Mouse (Mus musculus): Measurements from ENCODE around the gene Gm21987. TPM values are rescaled to one million over a fixed set of nuclear protein-coding genes. Genes with fewer than 3 reads are reported as not detected.
"Not testable (repeated sequence)": the region's sequence is repeated elsewhere in the genome, so short reads cannot be mapped to it uniquely, and the experiment has no call there.

Gene Gm21987
- polyA plus RNA-seq, 1 experiment from 2014 or later: not detected

DNA sequence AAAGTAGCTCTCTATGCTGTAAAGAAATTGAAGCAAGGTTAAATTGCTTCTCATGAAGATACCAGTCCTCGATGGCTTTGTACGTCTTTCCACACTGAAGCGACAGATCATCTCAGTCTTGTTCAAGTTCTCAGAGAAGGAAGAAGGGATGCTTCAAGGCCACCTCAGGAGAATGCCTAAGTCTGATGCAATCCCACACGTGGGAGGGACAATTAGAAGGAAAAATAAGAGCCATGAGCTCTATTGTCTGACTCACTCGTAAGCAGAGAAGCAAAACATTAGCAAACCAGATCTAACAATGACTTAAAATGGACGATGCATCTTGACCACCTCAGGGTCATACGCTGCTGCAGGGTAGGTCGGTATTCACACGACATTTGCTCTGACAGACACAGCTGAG is 28.3 kb upstream of the Gm21987 start:
- 85% methylated on average over 9 of the region's 9 CpGs for WGBS
- no peaks in the 10 kb centered on the region for H3K36me3 ChIP-seq (ENCODE audit: control insufficient read depth, insufficient read depth, low read length)
- H3K27me3 ChIP-seq (ENCODE audit: control insufficient read depth, insufficient read depth, low read length): no peaks in the 10 kb centered on the region
- no peak overlapping the region for H3K9ac ChIP-seq (replicated peaks; ENCODE audit: low read length)
- H3K9me3 ChIP-seq (ENCODE audit: control insufficient read depth, low read length): no peaks in the 10 kb centered on the region
- no peaks in the 10 kb centered on the region for H3K4me1 ChIP-seq (ENCODE audit: control insufficient read depth, insufficient read depth, low read length)
- ATAC-seq (ENCODE audit: low FRiP score, low TSS enrichment) (no peak), DNase-seq (no peak)
- no peak overlapping the region for H3K4me2 ChIP-seq (ENCODE audit: low read length)
- H3K27ac ChIP-seq (replicated peaks; ENCODE audit: low read depth, low read length): no peak overlapping the region
- no peak overlapping the region for H3K4me3 ChIP-seq (replicated peaks; ENCODE audit: low read depth, low read length)

DNA sequence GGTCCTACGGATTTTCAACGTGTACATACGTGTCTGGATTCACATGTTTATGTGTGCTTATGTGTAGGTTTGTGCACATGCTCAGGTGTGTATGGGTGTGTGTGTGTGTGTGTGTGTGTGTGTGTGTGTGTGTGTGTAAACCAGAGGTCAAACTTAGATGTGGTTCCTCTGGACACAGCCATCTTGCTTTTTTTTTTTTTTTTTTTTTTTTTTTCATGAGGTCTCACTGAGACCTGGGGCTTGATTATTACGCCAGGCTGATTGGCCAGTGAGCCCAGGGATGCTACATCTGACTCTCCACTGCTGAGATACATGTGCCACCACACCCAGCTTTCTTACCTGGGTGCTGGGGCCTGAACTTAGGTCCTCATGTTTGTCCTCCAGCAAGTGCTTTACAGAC is 27.8 kb upstream of the Gm21987 start:
- Histone ChIP-seq H3K36me3 (ENCODE audit: control insufficient read depth, insufficient read depth, low read length) (no peaks in the 10 kb centered on the region), H3K9me3 (ENCODE audit: control insufficient read depth, low read length) (no peaks in the 10 kb centered on the region), H3K4me2 (ENCODE audit: low read length) (no peak overlapping the region), H3K27ac (replicated peaks; ENCODE audit: low read depth, low read length) (no peak overlapping the region), H3K27me3 (ENCODE audit: control insufficient read depth, insufficient read depth, low read length) (no peaks in the 10 kb centered on the region), H3K4me3 (replicated peaks; ENCODE audit: low read depth, low read length) (no peak overlapping the region), H3K9ac (replicated peaks; ENCODE audit: low read length) (no peak overlapping the region), H3K4me1 (ENCODE audit: control insufficient read depth, insufficient read depth, low read length) (no peaks in the 10 kb centered on the region)
- WGBS: 92% methylated on average over 4 of the region's 4 CpGs
- no peak for DNase-seq
- ATAC-seq (ENCODE audit: low FRiP score, low TSS enrichment): no peak

- H3K9ac ChIP-seq (replicated peaks; ENCODE audit: low read length): no peak overlapping the region
- H3K27ac ChIP-seq (replicated peaks; ENCODE audit: low read depth, low read length): no peak overlapping the region
- peak; percentile 66 for ATAC-seq (ENCODE audit: low FRiP score, low TSS enrichment)
- no peaks in the 10 kb centered on the region for H3K4me1 ChIP-seq (ENCODE audit: control insufficient read depth, insufficient read depth, low read length)
- DNase-seq: peak; percentile 85
- H3K27me3 ChIP-seq (ENCODE audit: control insufficient read depth, insufficient read depth, low read length): no peaks in the 10 kb centered on the region
- H3K36me3 ChIP-seq (ENCODE audit: control insufficient read depth, insufficient read depth, low read length): no peaks in the 10 kb centered on the region
- no peaks in the 10 kb centered on the region for H3K9me3 ChIP-seq (ENCODE audit: control insufficient read depth, low read length)
- WGBS: 32% methylated on average over 17 of the region's 17 CpGs
- 0 out of 2 replicates have a peak overlapping the region, but pooled peaks have one; percentile 12 for H3K4me3 ChIP-seq (replicated peaks; ENCODE audit: low read depth, low read length)
- peak overlapping the region; percentile 48 for H3K4me2 ChIP-seq (ENCODE audit: low read length)
Observed at GRCm38 (mm10) chr16:38321452-38321935, 25.3 kb upstream of the Gm21987 start.

GRCm38 (mm10) chr16:38324311-38324710 is 22.5 kb upstream of the Gm21987 start:
- no peak overlapping the region for H3K4me2 ChIP-seq (ENCODE audit: low read length)
- no peak for DNase-seq
- H3K27me3 ChIP-seq (ENCODE audit: control insufficient read depth, insufficient read depth, low read length): no peaks in the 10 kb centered on the region
- WGBS: 93% methylated on average over 15 of the region's 15 CpGs
- ATAC-seq (ENCODE audit: low FRiP score, low TSS enrichment): no peak
- no peak overlapping the region for H3K9ac ChIP-seq (replicated peaks; ENCODE audit: low read length)
- H3K27ac ChIP-seq (replicated peaks; ENCODE audit: low read depth, low read length): no peak overlapping the region
- H3K36me3 ChIP-seq (ENCODE audit: control insufficient read depth, insufficient read depth, low read length): no peaks in the 10 kb centered on the region
- H3K4me3 ChIP-seq (replicated peaks; ENCODE audit: low read depth, low read length): no peak overlapping the region
- no peaks in the 10 kb centered on the region for H3K4me1 ChIP-seq (ENCODE audit: control insufficient read depth, insufficient read depth, low read length)
- H3K9me3 ChIP-seq (ENCODE audit: control insufficient read depth, low read length): no peaks in the 10 kb centered on the region

GRCm38 (mm10) chr16:38326778-38327397 is 20.0 kb upstream of the Gm21987 start:
- Histone ChIP-seq H3K4me1 (ENCODE audit: control insufficient read depth, insufficient read depth, low read length) (no peaks in the 10 kb centered on the region), H3K9me3 (ENCODE audit: control insufficient read depth, low read length) (no peaks in the 10 kb centered on the region), H3K27me3 (ENCODE audit: control insufficient read depth, insufficient read depth, low read length) (no peaks in the 10 kb centered on the region), H3K9ac (replicated peaks; ENCODE audit: low read length) (no peak overlapping the region), H3K27ac (replicated peaks; ENCODE audit: low read depth, low read length) (no peak overlapping the region), H3K4me2 (ENCODE audit: low read length) (no peak overlapping the region), H3K36me3 (ENCODE audit: control insufficient read depth, insufficient read depth, low read length) (no peaks in the 10 kb centered on the region), H3K4me3 (replicated peaks; ENCODE audit: low read depth, low read length) (no peak overlapping the region)
- DNase-seq (no peak), ATAC-seq (ENCODE audit: low FRiP score, low TSS enrichment) (no peak)
- 77% methylated on average over 11 of the region's 11 CpGs for WGBS

DNA sequence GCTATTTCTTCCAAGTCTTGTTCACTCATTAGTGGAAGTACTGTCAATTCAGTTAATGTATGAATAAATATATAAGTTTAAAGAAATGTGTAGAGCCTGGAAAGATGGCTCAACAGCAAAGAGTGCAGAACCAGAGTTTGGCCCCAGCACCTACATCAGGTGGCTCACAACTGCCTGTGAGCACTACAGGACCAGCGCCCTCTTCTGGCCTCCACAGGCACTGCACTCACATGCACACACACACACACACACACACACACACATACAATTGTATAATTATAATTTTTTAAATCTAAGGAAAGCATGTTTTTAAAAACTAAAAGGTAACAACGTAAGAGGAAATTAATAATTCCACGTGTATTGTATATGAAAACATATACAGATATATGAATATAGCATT is 17.5 kb upstream of the Gm21987 start:
- no peak overlapping the region for H3K4me3 ChIP-seq (replicated peaks; ENCODE audit: low read depth, low read length)
- H3K36me3 ChIP-seq (ENCODE audit: control insufficient read depth, insufficient read depth, low read length): no peaks in the 10 kb centered on the region
- no peaks in the 10 kb centered on the region for H3K9me3 ChIP-seq (ENCODE audit: control insufficient read depth, low read length)
- no peak overlapping the region for H3K4me2 ChIP-seq (ENCODE audit: low read length)
- no peak overlapping the region for H3K27ac ChIP-seq (replicated peaks; ENCODE audit: low read depth, low read length)
- WGBS: 83% methylated on average over 3 of the region's 3 CpGs
- no peak for ATAC-seq (ENCODE audit: low FRiP score, low TSS enrichment)
- H3K4me1 ChIP-seq (ENCODE audit: control insufficient read depth, insufficient read depth, low read length): no peaks in the 10 kb centered on the region
- DNase-seq: no peak
- H3K27me3 ChIP-seq (ENCODE audit: control insufficient read depth, insufficient read depth, low read length): no peaks in the 10 kb centered on the region
- H3K9ac ChIP-seq (replicated peaks; ENCODE audit: low read length): no peak overlapping the region

GRCm38 (mm10) chr16:38334431-38334830 is 12.4 kb upstream of the Gm21987 start:
- WGBS: 37% methylated on average over 6 of the region's 6 CpGs
- DNase-seq: no peak

GRCm38 (mm10) chr16:38338077-38338476 is 8.8 kb upstream of the Gm21987 start:
- H3K9ac ChIP-seq (replicated peaks; ENCODE audit: low read length); H3K9me3 ChIP-seq (ENCODE audit: control insufficient read depth, low read length); H3K4me1 ChIP-seq (ENCODE audit: control insufficient read depth, insufficient read depth, low read length): not testable (repeated sequence)

More at GRCm38 (mm10) chr16:38334431-38334830, 12.4 kb upstream of the Gm21987 start:
- Histone ChIP-seq H3K36me3 (ENCODE audit: control insufficient read depth, insufficient read depth, low read length) (no peaks in the 10 kb centered on the region), H3K4me3 (replicated peaks; ENCODE audit: low read depth, low read length) (no peak overlapping the region), H3K9ac (replicated peaks; ENCODE audit: low read length) (no peak overlapping the region), H3K27ac (replicated peaks; ENCODE audit: low read depth, low read length) (no peak overlapping the region), H3K9me3 (ENCODE audit: control insufficient read depth, low read length) (no peaks in the 10 kb centered on the region), H3K27me3 (ENCODE audit: control insufficient read depth, insufficient read depth, low read length) (no peaks in the 10 kb centered on the region), H3K4me1 (ENCODE audit: control insufficient read depth, insufficient read depth, low read length) (no peaks in the 10 kb centered on the region), H3K4me2 (ENCODE audit: low read length) (no peak overlapping the region)
- ATAC-seq (ENCODE audit: low FRiP score, low TSS enrichment): no peak

More at GRCm38 (mm10) chr16:38338077-38338476, 8.8 kb upstream of the Gm21987 start:
- ATAC-seq (ENCODE audit: low FRiP score, low TSS enrichment); H3K4me3 ChIP-seq (replicated peaks; ENCODE audit: low read depth, low read length); H3K4me2 ChIP-seq (ENCODE audit: low read length); H3K36me3 ChIP-seq (ENCODE audit: control insufficient read depth, insufficient read depth, low read length); H3K27ac ChIP-seq (replicated peaks; ENCODE audit: low read depth, low read length); H3K27me3 ChIP-seq (ENCODE audit: control insufficient read depth, insufficient read depth, low read length); DNase-seq: not testable (repeated sequence)
- WGBS: 91% methylated on average over 4 of the region's 4 CpGs

All from midbrain, embryonic 14.5 days (tissue).